Mouse (Mus musculus) heart, embryonic 15.5 days (tissue): ENCODE results near the gene Aim2. TPM values are rescaled to one million over a fixed set of nuclear protein-coding genes. Genes with fewer than 3 reads are reported as not detected.

Experiments used
- ATAC-seq: fragments of 200-750 bp; cut with Nextera tagmentation; replicated peaks from 2 replicates; pipeline ENCODE4 v1.8.0; 2017; ENCODE audit warnings: low read depth, moderate TSS enrichment; ENCODE audit not compliant: insufficient number of reproducible peaks, insufficient read depth, low FRiP score
- H3K27ac ChIP-seq: fragments of 300-500 bp; sonication (generic); 2 replicates; pipeline ENCODE4 v1.5.1; 2015; ENCODE audit warnings: mild to moderate bottlenecking, inconsistent platforms
- H3K27me3 ChIP-seq: fragments of 300-500 bp; sonication (generic); 2 replicates; pipeline ENCODE4 v1.6.1; 2015; ENCODE audit warnings: inconsistent platforms
- H3K36me3 ChIP-seq: fragments of 300-500 bp; sonication (generic); 2 replicates; pipeline ENCODE4 v1.6.1; 2015; ENCODE audit warnings: mild to moderate bottlenecking, inconsistent platforms
- H3K4me1 ChIP-seq: fragments of 300-500 bp; sonication (generic); replicated peaks from 2 replicates; pipeline ENCODE4 v1.6.1; 2015; ENCODE audit warnings: inconsistent platforms
- H3K4me2 ChIP-seq: fragments of 300-500 bp; sonication (generic); 2 replicates; pipeline ENCODE4 v1.6.1; 2015; ENCODE audit warnings: inconsistent platforms, mild to moderate bottlenecking, moderate library complexity
- H3K4me3 ChIP-seq: fragments of 300-500 bp; sonication (generic); 2 replicates; pipeline ENCODE4 v1.5.1; 2015; ENCODE audit warnings: mild to moderate bottlenecking, inconsistent platforms
- H3K9ac ChIP-seq: fragments of 300-500 bp; sonication (generic); 2 replicates; pipeline ENCODE4 v1.6.1; 2015; ENCODE audit warnings: mild to moderate bottlenecking, inconsistent platforms
- H3K9me3 ChIP-seq: fragments of 300-500 bp; sonication (generic); replicated peaks from 2 replicates; pipeline ENCODE4 v1.6.1; 2016; ENCODE audit warnings: inconsistent platforms
- WGBS: fragments of 180-500 bp; shearing (Covaris S2); methylation state at CpG from one replicate; pipeline ENCODE4 v1.1.7; 2015; ENCODE audit warnings: mixed read lengths; 5-methylcytosine and 5-hydroxymethylcytosine counted together
- polyA plus RNA-seq: library from polyadenylated mRNA; unstranded; fragments of >200 nt; fragmentation: Nextera tagmentation; extraction: Ambion mirVana; gene quantifications from 2 replicates; pipeline ENCODE4 v1.2.1, GENCODE M21; 2015

Gene Aim2
- polyA plus RNA-seq, 1 experiment from 2014 or later, result 1.1 TPM

DNA sequence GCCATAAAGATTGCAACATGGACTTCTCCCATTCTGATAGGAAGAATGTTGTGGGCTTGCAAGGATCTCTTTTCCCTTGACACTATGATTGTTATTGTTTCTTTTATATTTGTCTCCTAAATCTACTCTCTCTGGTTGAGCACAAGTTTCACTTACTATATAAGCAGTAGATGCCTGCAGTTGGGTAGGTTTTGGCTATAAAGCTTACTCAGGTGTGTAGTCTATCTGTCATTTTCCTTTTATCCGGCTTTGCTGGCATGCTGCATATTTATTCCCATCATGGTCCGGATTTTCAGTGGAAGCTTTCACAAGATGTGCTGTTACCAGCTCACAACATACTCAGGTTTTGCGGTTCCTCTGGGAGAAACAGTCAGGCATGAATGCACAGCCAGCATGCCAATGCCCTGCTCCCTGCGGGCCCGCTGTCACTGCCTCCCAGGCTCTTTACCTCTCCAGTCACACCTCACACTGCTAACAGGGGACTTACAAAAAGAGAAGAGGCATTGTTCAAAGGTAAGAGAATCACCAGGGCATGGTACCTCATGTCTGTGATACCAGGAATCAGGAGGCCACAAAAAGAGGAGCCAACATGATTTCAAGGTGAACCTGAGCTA lies 54.1 kb downstream of the Aim2 start:
- Histone ChIP-seq H3K4me2 (no peak overlapping the region), H3K4me1 (no peaks in the 10 kb centered on the region), H3K4me3 (no peak overlapping the region), H3K27me3 (no peaks in the 10 kb centered on the region), H3K9me3 (no peaks in the 10 kb centered on the region), H3K9ac (no peak overlapping the region), H3K27ac (no peak overlapping the region), H3K36me3 (no peaks in the 10 kb centered on the region)
- 63% methylated on average over 5 of the region's 5 CpGs for WGBS
- no peak for ATAC-seq

DNA sequence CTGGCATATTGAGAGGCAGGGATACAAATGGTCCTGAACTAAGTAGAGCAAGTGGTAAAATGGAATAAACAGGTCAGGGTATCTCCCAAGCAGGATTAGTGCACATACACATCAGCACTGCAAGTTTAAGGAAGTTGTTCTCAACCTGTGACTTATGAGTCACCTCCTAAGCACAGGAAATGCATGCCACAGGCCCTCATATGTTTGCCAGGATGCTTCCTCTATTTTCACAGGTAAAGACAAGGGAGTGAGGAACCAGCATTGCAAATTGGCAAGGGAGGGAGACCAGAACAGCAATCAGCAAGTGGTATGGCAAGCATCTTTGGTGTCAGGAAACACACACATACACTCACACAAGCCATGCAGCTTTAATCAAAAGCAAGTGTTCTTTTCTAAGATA lies 58.4 kb downstream of the Aim2 start:
- Histone ChIP-seq H3K36me3 (no peaks in the 10 kb centered on the region), H3K4me2 (no peak overlapping the region), H3K9me3 (no peaks in the 10 kb centered on the region), H3K4me3 (no peak overlapping the region), H3K27ac (no peak overlapping the region), H3K4me1 (no peaks in the 10 kb centered on the region), H3K27me3 (no peaks in the 10 kb centered on the region), H3K9ac (no peak overlapping the region)
- no peak for ATAC-seq

DNA sequence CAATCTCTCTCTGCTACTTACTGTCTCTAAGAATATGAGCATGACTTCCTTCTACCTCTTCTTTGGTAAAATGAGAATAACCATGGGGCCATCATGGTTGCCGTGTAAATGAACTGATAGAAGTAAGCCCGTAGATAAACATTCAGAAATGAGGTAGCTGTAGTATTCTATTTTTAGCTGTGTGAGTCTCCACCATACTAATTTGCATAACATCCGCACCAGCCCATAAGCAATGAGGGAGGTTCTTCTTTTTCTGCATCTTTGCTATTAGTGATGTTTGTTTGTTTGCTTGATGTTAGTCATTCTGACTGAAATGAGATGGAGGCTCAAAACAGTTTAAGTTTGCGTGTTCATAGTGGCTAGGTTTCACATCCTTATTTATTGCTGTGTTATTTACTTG lies 61.2 kb downstream of the Aim2 start:
- no peak for ATAC-seq
- Histone ChIP-seq H3K4me1 (no peaks in the 10 kb centered on the region), H3K4me2 (no peak overlapping the region), H3K27ac (no peak overlapping the region), H3K36me3 (no peaks in the 10 kb centered on the region), H3K27me3 (no peaks in the 10 kb centered on the region), H3K9me3 (no peaks in the 10 kb centered on the region), H3K4me3 (no peak overlapping the region), H3K9ac (no peak overlapping the region)
- 64% methylated on average over 4 of the region's 4 CpGs for WGBS

DNA sequence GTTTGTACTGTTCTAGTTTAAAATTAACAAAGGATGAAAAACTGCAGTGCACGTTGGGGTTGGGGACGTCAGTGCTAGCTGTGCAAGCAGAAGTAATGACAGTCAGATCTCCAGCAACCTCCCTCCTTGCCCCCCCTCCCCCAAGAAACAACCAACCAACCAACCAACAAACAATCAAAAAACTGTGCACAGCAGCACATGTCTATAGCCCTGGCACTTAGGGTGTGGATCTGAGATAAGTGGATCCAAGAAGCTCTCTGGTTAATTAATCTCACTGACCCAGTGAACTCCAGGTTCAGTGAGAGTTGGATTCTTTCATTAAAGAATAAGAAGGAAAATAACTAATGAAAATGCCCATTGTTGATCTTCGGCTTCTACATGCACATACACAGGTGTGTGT lies 64.0 kb downstream of the Aim2 start:
- no peaks in the 10 kb centered on the region for H3K4me1 ChIP-seq
- no peaks in the 10 kb centered on the region for H3K27me3 ChIP-seq
- H3K9me3 ChIP-seq, result no peaks in the 10 kb centered on the region
- H3K9ac ChIP-seq, result no peak overlapping the region
- no peaks in the 10 kb centered on the region for H3K36me3 ChIP-seq
- H3K4me3 ChIP-seq, result no peak overlapping the region
- no peak overlapping the region for H3K4me2 ChIP-seq
- no peak for ATAC-seq
- WGBS, result 76% methylated on average over 3 of the region's 3 CpGs
- no peak overlapping the region for H3K27ac ChIP-seq

DNA sequence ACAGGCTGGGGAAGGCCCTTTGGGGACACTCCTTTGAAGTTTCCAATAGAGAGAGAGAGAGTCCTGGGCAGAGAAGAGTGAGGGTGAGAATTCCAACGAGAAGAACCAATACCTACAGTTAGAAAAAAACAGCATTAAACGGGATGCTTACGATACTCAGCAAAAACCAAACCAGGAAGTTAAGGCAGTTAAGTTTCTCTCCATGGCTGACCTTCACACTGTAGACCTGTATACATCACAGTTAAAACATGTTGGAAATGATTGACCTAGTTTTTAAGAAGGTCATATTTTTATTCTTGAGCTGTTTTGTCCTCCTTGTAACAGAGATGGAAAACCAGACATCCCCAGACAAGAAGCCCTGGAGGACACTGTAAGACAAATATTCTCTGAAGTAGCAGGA lies 67.8 kb downstream of the Aim2 start:
- H3K27ac ChIP-seq, result no peak overlapping the region
- H3K4me2 ChIP-seq, result no peak overlapping the region
- 80% methylated on average over 3 of the region's 3 CpGs for WGBS
- no peak for ATAC-seq
- no peaks in the 10 kb centered on the region for H3K36me3 ChIP-seq
- no peaks in the 10 kb centered on the region for H3K9me3 ChIP-seq
- H3K27me3 ChIP-seq, result no peaks in the 10 kb centered on the region
- no peak overlapping the region for H3K9ac ChIP-seq
- no peaks in the 10 kb centered on the region for H3K4me1 ChIP-seq
- H3K4me3 ChIP-seq, result no peak overlapping the region

DNA sequence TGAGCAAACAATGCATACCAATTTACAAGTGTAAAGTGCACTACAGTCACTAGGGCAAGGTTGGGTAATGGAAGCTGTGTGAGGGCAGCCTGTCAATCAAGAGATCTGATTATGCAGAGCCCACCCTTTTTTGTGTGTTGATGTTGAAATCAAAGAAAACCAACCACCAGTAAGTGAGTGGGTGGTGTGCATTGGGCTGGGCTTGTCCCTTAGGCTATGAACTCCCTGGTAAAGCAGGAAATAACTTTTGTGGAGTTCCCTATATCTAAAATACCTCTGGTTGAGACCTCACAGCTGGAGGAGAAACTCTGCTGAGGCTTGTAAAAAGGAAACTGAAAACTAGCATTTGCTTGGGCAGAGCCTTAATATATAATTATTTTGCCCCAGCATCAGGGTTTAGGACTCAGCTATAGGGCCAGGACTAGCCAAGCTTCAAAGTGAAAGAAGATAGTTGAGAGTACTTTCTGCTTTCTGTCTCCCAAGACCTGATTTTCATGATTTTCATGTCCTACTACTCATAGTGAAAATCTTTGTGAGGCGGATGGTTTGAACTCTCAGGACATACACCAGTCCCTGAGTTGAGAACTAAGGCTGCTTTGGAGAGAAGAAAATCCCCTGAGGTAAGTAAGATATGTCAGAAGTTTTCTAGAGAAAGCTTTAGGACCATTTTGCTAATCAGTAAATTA lies 68.4 kb downstream of the Aim2 start:
- H3K27ac ChIP-seq, result no peak overlapping the region
- no peak overlapping the region for H3K4me3 ChIP-seq
- WGBS, result 77% methylated on average over 1 of the region's 1 CpGs

DNA sequence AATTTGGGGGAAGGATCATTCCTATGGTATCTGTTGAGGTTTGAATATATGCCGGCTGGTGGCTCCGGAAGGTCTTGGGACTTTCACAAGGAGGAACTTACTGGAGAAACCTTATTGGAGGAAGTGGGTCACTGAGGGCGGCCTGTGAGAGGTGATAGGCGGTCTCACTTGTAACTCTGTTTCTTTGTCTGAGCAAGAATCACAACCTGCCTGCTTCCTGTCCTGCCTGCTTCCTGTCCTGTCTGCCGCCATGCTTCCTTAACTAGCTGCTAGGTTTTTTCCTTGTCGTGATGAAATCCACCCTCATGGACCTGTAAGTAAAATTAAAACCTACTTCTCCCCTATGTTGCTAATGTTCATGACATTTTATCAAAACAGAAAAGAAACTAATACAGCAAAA lies 69.7 kb downstream of the Aim2 start:
- no peaks in the 10 kb centered on the region for H3K36me3 ChIP-seq
- no peak for ATAC-seq
- no peaks in the 10 kb centered on the region for H3K4me1 ChIP-seq
- H3K27me3 ChIP-seq, result no peaks in the 10 kb centered on the region
- H3K27ac ChIP-seq, result no peak overlapping the region
- no peaks in the 10 kb centered on the region for H3K9me3 ChIP-seq
- no peak overlapping the region for H3K9ac ChIP-seq
- no peak overlapping the region for H3K4me2 ChIP-seq
- WGBS, result 63% methylated on average over 6 of the region's 6 CpGs
- H3K4me3 ChIP-seq, result 0 out of 2 replicates have a peak overlapping the region, but pooled peaks have one; percentile 10

More for the DNA sequence above, 68.4 kb downstream of the Aim2 start:
- H3K4me1 ChIP-seq, result no peaks in the 10 kb centered on the region
- no peak for ATAC-seq
- no peak overlapping the region for H3K9ac ChIP-seq
- no peaks in the 10 kb centered on the region for H3K36me3 ChIP-seq
- H3K9me3 ChIP-seq, result no peaks in the 10 kb centered on the region
- no peak overlapping the region for H3K4me2 ChIP-seq
- H3K27me3 ChIP-seq, result no peaks in the 10 kb centered on the region

DNA sequence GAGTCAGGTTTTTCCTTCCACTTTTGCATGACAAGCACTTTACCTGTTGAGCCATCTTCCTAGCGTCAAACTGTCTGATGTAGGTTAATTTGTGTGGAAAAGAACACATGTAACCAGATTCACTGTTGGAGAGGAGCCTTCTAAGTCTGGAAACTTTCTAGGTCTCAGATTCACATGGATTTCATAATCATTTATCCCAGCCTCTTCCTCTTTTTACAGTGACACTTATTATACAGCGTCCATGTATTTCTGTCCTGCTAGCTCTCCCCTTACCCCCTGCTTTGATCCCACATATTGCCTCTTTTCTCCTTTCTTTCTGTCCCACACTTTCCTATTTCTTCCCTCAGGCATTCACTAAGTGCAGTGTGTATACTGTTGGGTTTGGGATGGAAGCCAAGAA lies 75.7 kb downstream of the Aim2 start:
- H3K27ac ChIP-seq, result no peak overlapping the region
- H3K4me2 ChIP-seq, result no peak overlapping the region
- ATAC-seq, result no peak
- H3K27me3 ChIP-seq, result no peaks in the 10 kb centered on the region
- WGBS, result 73% methylated on average over 2 of the region's 2 CpGs
- peaks cover 6% of the 10 kb centered on the region; the same call in 1 of the 2 replicates for H3K4me1 ChIP-seq
- no peak overlapping the region for H3K9ac ChIP-seq
- H3K36me3 ChIP-seq, result no peaks in the 10 kb centered on the region
- H3K9me3 ChIP-seq, result no peaks in the 10 kb centered on the region
- H3K4me3 ChIP-seq, result no peak overlapping the region

DNA sequence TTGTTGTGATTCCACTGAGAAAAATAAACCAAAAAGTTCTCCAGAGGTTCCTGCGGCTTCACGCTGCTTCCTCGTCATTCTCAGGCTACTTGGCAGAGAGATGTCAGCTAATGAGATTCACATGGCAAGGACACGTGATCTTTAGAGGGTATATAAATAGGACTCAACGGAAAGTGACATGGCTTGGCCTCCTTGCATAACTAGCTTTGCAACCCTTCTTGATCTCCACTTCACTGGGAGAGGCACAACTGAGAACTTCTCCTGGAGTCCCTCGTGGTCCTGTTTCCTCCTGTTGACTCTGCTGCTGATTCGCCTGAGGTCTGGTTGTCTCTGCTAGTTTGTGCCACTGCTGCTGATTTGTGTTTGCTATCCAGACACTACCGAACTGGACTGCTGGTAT lies 76.7 kb downstream of the Aim2 start:
- no peak overlapping the region for H3K27ac ChIP-seq
- no peak for ATAC-seq
- H3K27me3 ChIP-seq, result no peaks in the 10 kb centered on the region
- no peak overlapping the region for H3K4me2 ChIP-seq
- no peaks in the 10 kb centered on the region for H3K36me3 ChIP-seq
- H3K9me3 ChIP-seq, result no peaks in the 10 kb centered on the region
- H3K9ac ChIP-seq, result no peak overlapping the region
- no peak overlapping the region for H3K4me3 ChIP-seq
- WGBS, result 65% methylated on average over 8 of the region's 8 CpGs
- H3K4me1 ChIP-seq, result peaks cover 6% of the 10 kb centered on the region; the same call in 1 of the 2 replicates

DNA sequence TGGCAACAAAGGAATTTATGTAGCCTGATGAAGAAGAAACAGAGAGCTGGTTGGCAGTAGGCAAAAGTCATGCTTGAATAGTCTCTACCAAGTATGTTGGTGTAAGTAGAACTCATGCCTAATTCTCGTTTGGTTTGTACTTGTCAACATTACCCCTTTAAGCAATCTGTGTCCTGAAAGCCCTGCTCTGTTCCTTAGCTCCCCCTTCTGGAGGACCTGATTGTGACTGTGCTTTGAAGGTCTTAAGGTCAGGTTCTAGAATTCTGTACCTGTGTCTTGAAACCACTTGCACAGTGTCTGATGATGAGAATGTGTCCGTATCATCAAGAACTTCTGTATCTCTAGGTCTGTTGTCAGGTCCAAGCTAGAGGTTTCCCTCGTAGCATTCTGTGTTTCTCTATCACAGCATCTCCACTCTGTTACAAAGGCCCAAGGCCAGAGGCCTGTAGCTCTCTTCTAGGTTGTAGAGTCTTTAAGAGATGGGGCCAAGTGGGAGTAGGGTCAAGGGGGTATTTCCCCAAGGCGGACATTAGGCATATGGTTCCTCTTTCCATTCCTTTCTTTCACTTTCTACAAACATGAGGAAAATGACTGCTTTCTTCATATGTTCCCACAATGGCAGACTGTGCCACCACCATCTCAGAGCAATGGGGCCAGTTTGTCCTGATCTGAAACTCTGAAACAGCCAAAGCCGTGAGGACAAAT lies 79.5 kb downstream of the Aim2 start:
- no peak overlapping the region for H3K4me3 ChIP-seq
- no peak for ATAC-seq
- H3K4me1 ChIP-seq, result peaks cover 6% of the 10 kb centered on the region; the same call in 1 of the 2 replicates
- H3K36me3 ChIP-seq, result no peaks in the 10 kb centered on the region
- no peak overlapping the region for H3K4me2 ChIP-seq
- H3K9me3 ChIP-seq, result no peaks in the 10 kb centered on the region
- H3K27ac ChIP-seq, result no peak overlapping the region
- H3K27me3 ChIP-seq, result no peaks in the 10 kb centered on the region
- H3K9ac ChIP-seq, result no peak overlapping the region
- WGBS, result 82% methylated on average over 5 of the region's 5 CpGs

DNA sequence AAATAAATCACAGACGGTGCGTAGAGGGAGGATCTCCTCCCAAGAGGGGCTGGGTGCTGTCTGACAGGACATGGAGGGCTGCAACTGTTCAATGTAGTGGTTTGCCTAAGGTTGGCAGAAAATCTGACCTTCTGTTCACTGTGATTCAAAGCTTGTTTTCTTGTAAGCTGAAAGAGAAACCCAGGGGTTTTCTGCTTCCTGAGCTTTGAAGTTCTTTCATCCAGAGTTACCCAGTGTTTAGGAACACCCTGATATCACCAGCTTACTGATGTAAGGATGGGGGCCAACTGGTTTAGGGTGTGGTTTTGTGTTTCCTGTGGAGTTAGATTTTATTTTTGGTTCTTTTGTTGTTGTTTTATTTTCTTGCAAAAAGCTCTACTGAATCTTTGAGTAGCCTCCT lies 81.7 kb downstream of the Aim2 start:
- no peak overlapping the region for H3K4me3 ChIP-seq
- 75% methylated on average over 2 of the region's 2 CpGs for WGBS
- H3K27ac ChIP-seq, result no peak overlapping the region
- H3K9me3 ChIP-seq, result no peaks in the 10 kb centered on the region
- no peak overlapping the region for H3K9ac ChIP-seq
- H3K4me2 ChIP-seq, result no peak overlapping the region
- no peaks in the 10 kb centered on the region for H3K36me3 ChIP-seq
- H3K27me3 ChIP-seq, result no peaks in the 10 kb centered on the region
- no peaks in the 10 kb centered on the region for H3K4me1 ChIP-seq
- no peak for ATAC-seq
